Mouse (Mus musculus): Measurements from ENCODE around the gene Cdh15. TPM values are rescaled to one million over a fixed set of nuclear protein-coding genes. Genes with fewer than 3 reads are reported as not detected.
A peak's percentile ranks its signal among the peaks of the same experiment; 100 is the strongest.

Gene Cdh15
- polyA plus RNA-seq, 1 experiment from 2014 or later: 0.65 TPM

- Histone ChIP-seq H3K9ac (no peak overlapping the region), H3K9me3 (replicated peaks) (no peaks in the 10 kb centered on the region), H3K4me2 (no peak overlapping the region), H3K4me3 (replicated peaks) (no peak overlapping the region), H3K27ac (no peak overlapping the region; the same call in 1 of the 2 replicates), H3K4me1 (replicated peaks) (peaks cover 19% of the 10 kb centered on the region), H3K27me3 (no peaks in the 10 kb centered on the region), H3K36me3 (peaks cover 34% of the 10 kb centered on the region)
- 39% methylated on average over 6 of the region's 6 CpGs for WGBS (ENCODE audit: insufficient replicate concordance)
- DNase-seq: peak; percentile 57
- ATAC-seq (ENCODE audit: low read depth): peak; percentile 69
Observed at GRCm38 (mm10) chr8:122906463-122907021, 58.8 kb downstream of the Cdh15 start.

GRCm38 (mm10) chr8:122912150-122912549, 64.4 kb downstream of the Cdh15 start:
- ATAC-seq (ENCODE audit: low read depth): no peak
- H3K27ac ChIP-seq: no peak overlapping the region
- 55% methylated on average over 3 of the region's 3 CpGs for WGBS (ENCODE audit: insufficient replicate concordance)

GRCm38 (mm10) chr8:122912871-122913270, 65.1 kb downstream of the Cdh15 start:
- Histone ChIP-seq H3K4me2 (no peak overlapping the region), H3K4me1 (replicated peaks) (peaks cover 22% of the 10 kb centered on the region), H3K4me3 (replicated peaks) (no peak overlapping the region), H3K36me3 (peaks cover 51% of the 10 kb centered on the region), H3K27ac (no peak overlapping the region), H3K27me3 (no peaks in the 10 kb centered on the region), H3K9me3 (replicated peaks) (no peaks in the 10 kb centered on the region), H3K9ac (no peak overlapping the region)
- DNase-seq: no peak
- no peak for ATAC-seq (ENCODE audit: low read depth)
- 80% methylated on average over 4 of the region's 4 CpGs for WGBS (ENCODE audit: insufficient replicate concordance)

More at GRCm38 (mm10) chr8:122912150-122912549, 64.4 kb downstream of the Cdh15 start:
- H3K27me3 ChIP-seq: no peaks in the 10 kb centered on the region
- H3K4me2 ChIP-seq: no peak overlapping the region
- H3K4me3 ChIP-seq (replicated peaks): no peak overlapping the region
- peaks cover 15% of the 10 kb centered on the region for H3K4me1 ChIP-seq (replicated peaks)
- no peak for DNase-seq
- peaks cover 58% of the 10 kb centered on the region for H3K36me3 ChIP-seq
- no peaks in the 10 kb centered on the region for H3K9me3 ChIP-seq (replicated peaks)
- H3K9ac ChIP-seq: no peak overlapping the region

GRCm38 (mm10) chr8:122916766-122917165, 69.0 kb downstream of the Cdh15 start:
- H3K4me2 ChIP-seq: no peak overlapping the region
- DNase-seq (no peak), ATAC-seq (ENCODE audit: low read depth) (no peak)
- H3K4me3 ChIP-seq (replicated peaks): no peak overlapping the region
- no peaks in the 10 kb centered on the region for H3K9me3 ChIP-seq (replicated peaks)
- 40% methylated on average over 3 of the region's 3 CpGs for WGBS (ENCODE audit: insufficient replicate concordance)
- H3K27ac ChIP-seq: no peak overlapping the region
- no peak overlapping the region for H3K9ac ChIP-seq
- H3K27me3 ChIP-seq: no peaks in the 10 kb centered on the region
- H3K36me3 ChIP-seq: peaks cover 40% of the 10 kb centered on the region
- H3K4me1 ChIP-seq (replicated peaks): peaks cover 52% of the 10 kb centered on the region

Other genes with a start within 250 kb of the Cdh15 start
- gene Galns, start 236.5 kb upstream of the Cdh15 start, polyA plus RNA-seq (2015; fragmentation: Nextera tagmentation; extraction: Ambion mirVana): 4.0 and 4.4 TPM in 2 replicates
- 23.2 and 26.7 TPM in 2 replicates for gene Trappc2l, start 236.3 kb upstream of the Cdh15 start, polyA plus RNA-seq (2015; fragmentation: Nextera tagmentation; extraction: Ambion mirVana)
- not detected in 2 replicates for gene Pabpn1l, start 225.2 kb upstream of the Cdh15 start, polyA plus RNA-seq (2015; fragmentation: Nextera tagmentation; extraction: Ambion mirVana)
- 4.5 and 5.7 TPM in 2 replicates for gene Cbfa2t3, start 148.9 kb upstream of the Cdh15 start, polyA plus RNA-seq (2015; fragmentation: Nextera tagmentation; extraction: Ambion mirVana)
- 7.9 and 8.5 TPM in 2 replicates for gene Acsf3, start 72.5 kb upstream of the Cdh15 start, polyA plus RNA-seq (2015; fragmentation: Nextera tagmentation; extraction: Ambion mirVana)
- gene Ankrd11, start 194.3 kb downstream of the Cdh15 start, polyA plus RNA-seq (2015; fragmentation: Nextera tagmentation; extraction: Ambion mirVana): 10.7 and 13.6 TPM in 2 replicates
- gene Spg7, start 215.0 kb downstream of the Cdh15 start, polyA plus RNA-seq (2015; fragmentation: Nextera tagmentation; extraction: Ambion mirVana): 25.3 and 25.7 TPM in 2 replicates